Mouse (Mus musculus) E14TG2a.4 (cell line): ENCODE data around the gene Akap2.

ENCODE experiments used
- CTCF ChIP-seq: conservative IDR thresholded peaks from 2 replicates; pipeline ENCODE4 v1.5.1; 2014; ENCODE audit warnings: low read length
- NANOG ChIP-seq: IDR thresholded peaks from 2 replicates; pipeline ENCODE4 v1.6.1; 2014; ENCODE audit warnings: borderline replicate concordance, low read length, mixed read lengths
- POU5F1 ChIP-seq: IDR thresholded peaks from 2 replicates; pipeline ENCODE4 v1.6.1; 2014; ENCODE audit warnings: low read length, borderline replicate concordance

- no peak for TF ChIP-seq CTCF
- no peak for TF ChIP-seq NANOG
- TF ChIP-seq POU5F1 = no peak
Measured at GRCm38 (mm10) chr4:57916711-57917110, 199.3 kb downstream of the Akap2 start.
